In genomic region chr4:56802669-56803150, GRCm38 (mm10) we compare ENCODE assay signal across 8 mouse cellular contexts. TPM values are rescaled to one million over a fixed set of nuclear protein-coding genes. Genes with fewer than 3 reads are reported as not detected.
A peak's percentile ranks its signal among the peaks of the same experiment; 100 is the strongest.
DNase-seq lines count a peak whose midpoint lies in the region; ATAC-seq and TF ChIP-seq lines count a peak whose summit lies in the region.

No protein-coding gene starts in this region.

- H3K9me3 ChIP-seq in lung, embryonic 14.5 days (ENCODE audit: low read depth, low read length), result no peaks in the 10 kb centered on the region
- H3K9me3 ChIP-seq in erythroblast, embryonic 14.5 days (ENCODE audit: control insufficient read depth, low read length), result no peaks in the 10 kb centered on the region
- H3K9me3 ChIP-seq in stomach, embryonic 14.5 days (ENCODE audit: control insufficient read depth, low read depth, low read length), result no peaks in the 10 kb centered on the region

- H3K27me3 ChIP-seq in lung, embryonic 14.5 days (ENCODE audit: insufficient read depth, low read length), result no peaks in the 10 kb centered on the region
- H3K27me3 ChIP-seq in erythroblast, embryonic 14.5 days (ENCODE audit: control insufficient read depth), result no peaks in the 10 kb centered on the region
- H3K27me3 ChIP-seq in stomach, embryonic 14.5 days (ENCODE audit: control insufficient read depth, insufficient read depth, low read length), result no peaks in the 10 kb centered on the region

- ATAC-seq in lung, embryonic 14.5 days (ENCODE audit: insufficient read depth), result peak; percentile 36
- no peak; the same call in 1 of the 2 replicates for ATAC-seq in stomach, embryonic 14.5 days (ENCODE audit: insufficient number of reproducible peaks, insufficient read depth, low FRiP score, low read depth)

- H3K9ac ChIP-seq in lung, embryonic 14.5 days, result peak overlapping the region; percentile 86
- H3K9ac ChIP-seq in stomach, embryonic 14.5 days (replicated peaks; ENCODE audit: low read depth, low read length), result peak overlapping the region; percentile 75

- peak overlapping the region; percentile 89 for H3K4me3 ChIP-seq in lung, embryonic 14.5 days (ENCODE audit: low read depth, low read length)
- H3K4me3 ChIP-seq in erythroblast, embryonic 14.5 days (replicated peaks), result peak overlapping the region; percentile 90
- peak overlapping the region; percentile 85 for H3K4me3 ChIP-seq in stomach, embryonic 14.5 days (ENCODE audit: low read depth, low read length)

- no peak for DNase-seq in lung, embryonic 14.5 days
- no peak for DNase-seq in lung, postnatal 10 days
- peak; percentile 5 for DNase-seq in liver
- DNase-seq in thymus, adult 18-20 months, result no peak
- DNase-seq in right cerebral cortex, adult 18-20 months, result no peak
- no peak for DNase-seq in cerebellum, adult 18-20 months

- WGBS in lung, embryonic 14.5 days, result 2% methylated on average over 25 of the region's 25 CpGs
- 1% methylated on average over 25 of the region's 25 CpGs for WGBS in stomach, embryonic 14.5 days

- H3K4me1 ChIP-seq in lung, embryonic 14.5 days (ENCODE audit: insufficient read depth), result 0 out of 2 replicates have a peak, but pooled peaks cover 7% of the 10 kb centered on the region
- H3K4me1 ChIP-seq in erythroblast, embryonic 14.5 days (ENCODE audit: control insufficient read depth), result peaks cover 35% of the 10 kb centered on the region
- H3K4me1 ChIP-seq in stomach, embryonic 14.5 days (ENCODE audit: control insufficient read depth, insufficient read depth, low read length), result peaks cover 17% of the 10 kb centered on the region; the same call in 1 of the 2 replicates

- H3K36me3 ChIP-seq in lung, embryonic 14.5 days (ENCODE audit: insufficient read depth), result peaks cover 42% of the 10 kb centered on the region
- peaks cover 56% of the 10 kb centered on the region for H3K36me3 ChIP-seq in erythroblast, embryonic 14.5 days (ENCODE audit: control insufficient read depth)
- H3K36me3 ChIP-seq in stomach, embryonic 14.5 days (ENCODE audit: control insufficient read depth, insufficient read depth, low read length), result peaks cover 40% of the 10 kb centered on the region

- peak overlapping the region; percentile 78; the same call in 1 of the 2 replicates for H3K27ac ChIP-seq in lung, embryonic 14.5 days (ENCODE audit: low read depth)
- peak overlapping the region; percentile 61; the same call in 1 of the 2 replicates for H3K27ac ChIP-seq in stomach, embryonic 14.5 days (ENCODE audit: low read length)

- TF ChIP-seq CTCF in lung, embryonic 14.5 days (IDR thresholded peaks at IDR 0.05; ENCODE audit: low read depth), result no peak

- H3K4me2 ChIP-seq in lung, embryonic 14.5 days, result peak overlapping the region; percentile 77
- H3K4me2 ChIP-seq in stomach, embryonic 14.5 days (replicated peaks; ENCODE audit: low read depth, low read length), result peak overlapping the region; percentile 82

RNA-seq across cellular contexts. Expression of gene Fam206a, which starts 0.6 kb away (rescaled TPM):
- 19.4 and 22.8 TPM in 2 replicates for polyA plus RNA-seq in lung, embryonic 14.5 days (2014; fragmentation: Nextera tagmentation; extraction: Ambion mirVana)
- polyA plus RNA-seq in erythroblast, embryonic 14.5 days (2012), result 0.16 and 0.43 TPM in 2 replicates
- polyA plus RNA-seq in stomach, embryonic 14.5 days (2014; fragmentation: Nextera tagmentation; extraction: Ambion mirVana), result 18.2 and 20.1 TPM in 2 replicates

RNA-seq across cellular contexts. Expression of gene Elp1, which starts 0.6 kb away (rescaled TPM):
- 61.3 and 63.9 TPM in 2 replicates for polyA plus RNA-seq in lung, embryonic 14.5 days (2014; fragmentation: Nextera tagmentation; extraction: Ambion mirVana)
- 0.14 and 0.29 TPM in 2 replicates for polyA plus RNA-seq in erythroblast, embryonic 14.5 days (2012)
- 51.6 and 55.8 TPM in 2 replicates for polyA plus RNA-seq in stomach, embryonic 14.5 days (2014; fragmentation: Nextera tagmentation; extraction: Ambion mirVana)

RNA-seq across cellular contexts. Expression of gene Actl7a, which starts 59.5 kb away (rescaled TPM):
- polyA plus RNA-seq in lung, embryonic 14.5 days (2014; fragmentation: Nextera tagmentation; extraction: Ambion mirVana), result not detected in 2 replicates
- polyA plus RNA-seq in erythroblast, embryonic 14.5 days (2012), result not detected in 2 replicates
- not detected in 2 replicates for polyA plus RNA-seq in stomach, embryonic 14.5 days (2014; fragmentation: Nextera tagmentation; extraction: Ambion mirVana)

Comparison
In these comparisons a context has a peak if more than half of its experiments do, and no peak if none do; other contexts are left out.
1. RNA of gene Fam206a, which starts 0.6 kb away (polyA plus RNA-seq): 18.2 to 20.1 TPM in stomach, embryonic 14.5 days and 19.4 to 22.8 TPM in lung, embryonic 14.5 days; 0.16 to 0.43 TPM in erythroblast, embryonic 14.5 days; every median in the first group is over 10 times any median in the second.
2. RNA of gene Elp1, which starts 0.6 kb away (polyA plus RNA-seq): 61.3 to 63.9 TPM in lung, embryonic 14.5 days and 51.6 to 55.8 TPM in stomach, embryonic 14.5 days; 0.14 to 0.29 TPM in erythroblast, embryonic 14.5 days; every median in the first group is over 10 times any median in the second.
3. Peak in every context shown above with its lines, with median percentiles within 50 percentile points of each other: H3K4me3 ChIP-seq.